Mouse (Mus musculus) liver, embryonic 11.5 days (tissue): ENCODE measurements around the gene Mrtfa. TPM values are rescaled to one million over a fixed set of nuclear protein-coding genes. Genes with fewer than 3 reads are reported as not detected.

ENCODE experiments used
- ATAC-seq: fragments of 200-750 bp; cut with Nextera tagmentation; replicated peaks from 2 replicates; pipeline ENCODE4 v1.8.0; 2017; ENCODE audit warnings: moderate number of reproducible peaks, mild to moderate bottlenecking, moderate TSS enrichment, moderate library complexity; ENCODE audit not compliant: low FRiP score
- DNase-seq: peaks from one replicate; pipeline ENCODE4 v3.0.0-alpha.2; 2017; ENCODE audit warnings: low spot score
- H3K27ac ChIP-seq: fragments of 300-500 bp; sonication (generic); 2 replicates; pipeline ENCODE4 v1.5.1; 2014; ENCODE audit warnings: mild to moderate bottlenecking, low read depth, low read length, control low read depth
- H3K27me3 ChIP-seq: fragments of 300-500 bp; sonication (generic); replicated peaks from 2 replicates; pipeline ENCODE4 v1.6.1; 2014; ENCODE audit warnings: low read length, mixed read lengths; ENCODE audit not compliant: control insufficient read depth, insufficient read depth
- H3K36me3 ChIP-seq: fragments of 300-500 bp; sonication (generic); 2 replicates; pipeline ENCODE4 v1.6.1; 2014; ENCODE audit warnings: mild to moderate bottlenecking, low read length, moderate library complexity, mixed read lengths; ENCODE audit not compliant: control insufficient read depth, insufficient read depth
- H3K4me1 ChIP-seq: fragments of 300-500 bp; sonication (generic); replicated peaks from 2 replicates; pipeline ENCODE4 v1.6.1; 2014; ENCODE audit warnings: low read length, mixed read lengths; ENCODE audit not compliant: control insufficient read depth, insufficient read depth
- H3K4me2 ChIP-seq: fragments of 300-500 bp; sonication (generic); 2 replicates; pipeline ENCODE4 v1.6.1; 2014; ENCODE audit warnings: mild to moderate bottlenecking, control low read depth, moderate library complexity
- H3K4me3 ChIP-seq: fragments of 300-500 bp; sonication (generic); 2 replicates; pipeline ENCODE4 v1.5.1; 2014; ENCODE audit warnings: low read depth, low read length, control low read depth
- H3K9ac ChIP-seq: fragments of 300-500 bp; sonication (generic); 2 replicates; pipeline ENCODE4 v1.6.1; 2014; ENCODE audit warnings: low read depth, low read length, control low read depth
- H3K9me3 ChIP-seq: fragments of 300-500 bp; sonication (generic); 2 replicates; pipeline ENCODE4 v1.6.1; 2016; ENCODE audit warnings: low read length, inconsistent platforms, mixed read lengths; ENCODE audit not compliant: control insufficient read depth
- WGBS: fragments of 180-500 bp; shearing (Covaris S2); extraction: QIAGEN DNeasy Blood & Tissue Kit; methylation state at CpG from one replicate; pipeline ENCODE4 v1.1.7; 2014; 5-methylcytosine and 5-hydroxymethylcytosine counted together
- polyA plus RNA-seq: library from polyadenylated mRNA; unstranded; fragments of >200 nt; fragmentation: Nextera tagmentation; extraction: Ambion mirVana; gene quantifications from 2 replicates; pipeline ENCODE4 v1.2.1, GENCODE M21; 2014

Gene Mrtfa
- polyA plus RNA-seq, 1 experiment from 2014 or later = 20.6 TPM

DNA sequence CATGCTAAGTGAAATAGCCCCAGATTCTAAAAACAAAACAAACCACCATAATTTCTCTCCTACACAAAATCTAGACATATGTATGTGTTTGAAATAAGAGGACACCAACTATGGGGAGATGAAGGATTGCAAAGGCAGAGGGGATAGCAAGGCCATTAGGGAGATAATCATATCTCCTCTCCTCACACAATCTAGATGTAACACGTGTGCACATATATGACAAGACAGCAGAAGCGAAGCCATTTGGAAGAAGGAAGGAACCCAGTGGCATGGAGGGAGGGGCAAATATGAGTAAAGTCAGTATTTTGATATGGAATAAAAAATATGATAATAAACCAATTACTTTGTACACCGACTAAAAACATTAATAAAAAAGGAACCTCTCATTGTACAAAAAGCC is 91.9 kb downstream of the Mrtfa start:
- no peak overlapping the region for H3K27ac ChIP-seq
- ATAC-seq (no peak), DNase-seq (no peak)
- no peak overlapping the region for H3K4me3 ChIP-seq
- H3K4me2 ChIP-seq = no peak overlapping the region
- WGBS = 81% methylated on average over 3 of the region's 3 CpGs
- H3K36me3 ChIP-seq = no peaks in the 10 kb centered on the region
- peaks cover 15% of the 10 kb centered on the region for H3K4me1 ChIP-seq
- no peaks in the 10 kb centered on the region for H3K9me3 ChIP-seq
- H3K9ac ChIP-seq = no peak overlapping the region
- no peaks in the 10 kb centered on the region for H3K27me3 ChIP-seq

DNA sequence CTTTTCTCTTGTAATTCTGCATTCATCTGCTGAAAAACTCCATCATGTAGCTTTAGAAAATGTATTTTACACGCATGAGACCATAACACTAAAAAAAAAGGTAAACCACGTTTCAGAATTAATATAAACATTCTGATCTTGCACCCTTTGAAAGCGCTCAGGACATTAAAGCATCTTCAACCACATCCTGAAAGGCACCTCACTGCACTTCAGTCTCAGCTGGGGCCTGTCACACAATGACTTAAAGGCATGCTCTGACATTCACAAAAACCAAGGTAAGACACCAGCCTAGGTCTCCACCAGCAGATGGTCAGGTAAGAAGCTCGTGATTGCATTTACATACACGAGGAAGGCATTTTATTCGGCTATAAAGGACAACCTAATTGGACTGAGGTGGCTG is 92.7 kb downstream of the Mrtfa start:
- Histone ChIP-seq H3K4me2 (no peak overlapping the region), H3K9me3 (no peaks in the 10 kb centered on the region), H3K4me3 (no peak overlapping the region), H3K36me3 (no peaks in the 10 kb centered on the region), H3K27ac (no peak overlapping the region), H3K27me3 (no peaks in the 10 kb centered on the region), H3K9ac (no peak overlapping the region), H3K4me1 (peaks cover 15% of the 10 kb centered on the region)
- no peak for ATAC-seq
- DNase-seq = no peak
- 75% methylated on average over 6 of the region's 6 CpGs for WGBS

DNA sequence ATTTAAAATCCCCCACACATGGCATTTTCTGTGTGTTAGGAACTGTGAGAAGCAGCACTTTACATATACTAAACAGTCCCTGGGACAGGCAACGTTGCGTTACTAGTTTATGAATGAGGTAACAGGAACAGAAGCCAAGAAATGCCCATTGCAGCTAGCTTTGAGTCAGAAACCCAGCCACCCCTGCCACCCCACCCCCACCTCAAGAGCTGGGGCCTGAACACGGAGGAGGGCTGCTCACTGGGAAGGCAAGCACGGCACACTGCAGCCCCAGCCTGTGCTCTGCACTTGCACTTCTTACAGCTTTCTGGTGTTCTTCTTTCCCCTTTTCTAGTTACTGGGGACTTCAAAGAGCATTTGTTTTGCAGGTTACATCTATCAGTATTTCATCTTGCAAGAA is 93.1 kb downstream of the Mrtfa start:
- ATAC-seq (no peak), DNase-seq (no peak)
- Histone ChIP-seq H3K9me3 (no peaks in the 10 kb centered on the region), H3K4me1 (peaks cover 15% of the 10 kb centered on the region), H3K27ac (no peak overlapping the region), H3K9ac (no peak overlapping the region), H3K4me3 (no peak overlapping the region), H3K36me3 (no peaks in the 10 kb centered on the region), H3K27me3 (no peaks in the 10 kb centered on the region), H3K4me2 (no peak overlapping the region)
- 35% methylated on average over 4 of the region's 4 CpGs for WGBS

DNA sequence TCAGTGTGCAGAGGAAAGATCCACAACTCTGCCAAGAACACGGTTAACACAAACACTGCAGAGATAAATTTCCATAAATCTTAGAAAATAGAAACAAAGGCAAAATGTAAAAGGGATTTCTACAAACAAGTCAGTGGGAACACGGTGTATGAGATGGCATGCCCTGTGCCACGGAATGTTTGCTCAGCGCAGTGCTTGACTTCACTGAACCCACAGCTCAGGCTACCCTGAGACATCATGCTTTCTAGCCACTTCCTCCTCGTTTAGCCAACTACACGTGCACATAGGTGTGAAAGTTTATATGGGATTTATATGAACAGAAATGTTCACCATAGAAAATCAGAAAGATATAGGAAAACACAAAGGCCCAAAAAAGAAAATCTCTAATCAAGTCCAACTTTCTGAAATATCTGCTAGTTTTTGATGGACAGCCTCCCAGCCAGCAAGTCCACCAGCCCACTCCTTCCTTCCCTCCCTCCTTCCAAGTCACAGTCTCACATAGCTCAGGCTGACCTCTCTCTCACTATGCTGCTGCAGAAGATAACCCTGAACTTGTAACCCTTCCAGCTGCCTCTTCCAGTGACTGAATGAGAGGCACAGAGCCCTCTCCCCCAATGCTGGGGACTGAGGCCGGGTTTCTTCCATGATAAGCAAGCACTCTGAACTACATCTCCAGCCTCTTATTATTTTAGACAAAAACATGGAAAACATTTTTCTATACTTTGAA is 94.1 kb downstream of the Mrtfa start:
- no peak overlapping the region for H3K4me3 ChIP-seq
- no peaks in the 10 kb centered on the region for H3K36me3 ChIP-seq
- no peak overlapping the region for H3K27ac ChIP-seq
- DNase-seq (no peak), ATAC-seq (no peak)
- WGBS = 54% methylated on average over 7 of the region's 7 CpGs
- H3K9me3 ChIP-seq = no peaks in the 10 kb centered on the region
- no peak overlapping the region for H3K9ac ChIP-seq
- no peak overlapping the region for H3K4me2 ChIP-seq
- H3K27me3 ChIP-seq = no peaks in the 10 kb centered on the region
- peaks cover 15% of the 10 kb centered on the region for H3K4me1 ChIP-seq

DNA sequence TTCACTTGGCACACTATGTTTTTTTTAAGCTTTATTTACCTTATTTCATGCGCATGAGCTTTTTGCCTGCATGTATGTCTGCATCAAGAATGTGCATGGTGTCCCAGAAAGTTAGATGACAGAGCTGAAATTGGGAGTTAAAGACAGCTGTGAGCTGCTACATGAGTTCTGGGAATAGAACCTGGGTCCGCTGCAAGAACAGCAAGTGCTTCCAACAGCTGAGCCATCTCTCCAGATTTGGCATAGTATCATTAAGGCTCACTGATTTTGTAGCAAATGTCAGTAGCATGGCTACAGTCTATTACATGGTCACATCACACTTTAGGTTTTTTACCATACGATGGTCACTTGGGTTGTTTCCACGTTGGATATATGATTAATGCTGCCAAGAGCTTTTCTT is 97.5 kb downstream of the Mrtfa start:
- no peak for DNase-seq
- no peak for ATAC-seq
- Histone ChIP-seq H3K9ac (no peak overlapping the region), H3K4me3 (no peak overlapping the region), H3K27ac (no peak overlapping the region), H3K4me1 (peaks cover 9% of the 10 kb centered on the region), H3K36me3 (no peaks in the 10 kb centered on the region), H3K27me3 (no peaks in the 10 kb centered on the region), H3K9me3 (no peaks in the 10 kb centered on the region), H3K4me2 (no peak overlapping the region)
- WGBS = 93% methylated on average over 4 of the region's 4 CpGs

DNA sequence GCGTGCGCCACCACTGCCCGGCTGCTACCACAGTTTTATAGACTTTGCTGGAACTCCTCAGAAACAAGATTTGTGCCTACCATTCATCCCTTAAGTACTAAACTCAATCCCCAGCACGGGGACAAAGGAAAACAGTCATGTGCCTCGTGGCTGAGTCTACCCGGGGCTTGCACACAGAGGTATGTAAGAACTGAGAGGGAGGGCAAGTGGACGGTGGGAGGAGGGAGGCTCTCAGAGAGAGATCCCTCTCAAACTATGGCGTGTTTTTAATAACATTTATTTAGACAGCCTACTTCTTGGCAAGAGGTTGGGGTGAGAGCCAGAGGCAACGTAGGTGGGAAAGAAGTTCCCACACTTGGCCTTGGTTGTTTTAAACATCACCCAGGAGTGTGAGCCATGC is 98.8 kb downstream of the Mrtfa start:
- Histone ChIP-seq H3K27me3 (no peaks in the 10 kb centered on the region), H3K4me1 (no peaks in the 10 kb centered on the region; the same call in 1 of the 2 replicates), H3K9me3 (no peaks in the 10 kb centered on the region), H3K4me3 (no peak overlapping the region), H3K9ac (no peak overlapping the region), H3K4me2 (no peak overlapping the region), H3K36me3 (no peaks in the 10 kb centered on the region), H3K27ac (no peak overlapping the region)
- ATAC-seq = no peak
- no peak for DNase-seq
- WGBS = 78% methylated on average over 9 of the region's 9 CpGs

DNA sequence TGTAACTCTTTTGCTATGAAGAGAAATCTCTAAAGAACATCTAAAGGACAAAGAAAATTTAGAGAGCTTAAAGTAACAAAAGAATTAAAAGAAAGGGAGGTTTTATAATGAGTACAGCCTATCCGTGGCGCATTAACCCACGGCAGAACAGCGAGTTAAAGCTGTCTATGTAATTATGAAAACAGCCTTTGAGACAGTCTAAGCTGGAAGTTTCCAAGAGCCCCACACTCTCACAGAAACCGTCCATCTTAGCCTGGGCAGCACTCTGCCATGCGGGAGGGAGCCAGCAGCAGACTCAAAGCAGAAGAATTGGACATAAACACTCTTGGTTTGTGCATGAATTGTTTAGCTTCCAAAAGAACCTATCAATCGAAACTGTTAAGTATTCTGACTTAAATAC is 103.0 kb downstream of the Mrtfa start:
- DNase-seq = no peak
- Histone ChIP-seq H3K9me3 (no peaks in the 10 kb centered on the region), H3K4me2 (no peak overlapping the region), H3K9ac (no peak overlapping the region), H3K27me3 (no peaks in the 10 kb centered on the region), H3K4me3 (no peak overlapping the region), H3K27ac (no peak overlapping the region), H3K4me1 (no peaks in the 10 kb centered on the region), H3K36me3 (no peaks in the 10 kb centered on the region)
- 84% methylated on average over 7 of the region's 7 CpGs for WGBS
- ATAC-seq = no peak

DNA sequence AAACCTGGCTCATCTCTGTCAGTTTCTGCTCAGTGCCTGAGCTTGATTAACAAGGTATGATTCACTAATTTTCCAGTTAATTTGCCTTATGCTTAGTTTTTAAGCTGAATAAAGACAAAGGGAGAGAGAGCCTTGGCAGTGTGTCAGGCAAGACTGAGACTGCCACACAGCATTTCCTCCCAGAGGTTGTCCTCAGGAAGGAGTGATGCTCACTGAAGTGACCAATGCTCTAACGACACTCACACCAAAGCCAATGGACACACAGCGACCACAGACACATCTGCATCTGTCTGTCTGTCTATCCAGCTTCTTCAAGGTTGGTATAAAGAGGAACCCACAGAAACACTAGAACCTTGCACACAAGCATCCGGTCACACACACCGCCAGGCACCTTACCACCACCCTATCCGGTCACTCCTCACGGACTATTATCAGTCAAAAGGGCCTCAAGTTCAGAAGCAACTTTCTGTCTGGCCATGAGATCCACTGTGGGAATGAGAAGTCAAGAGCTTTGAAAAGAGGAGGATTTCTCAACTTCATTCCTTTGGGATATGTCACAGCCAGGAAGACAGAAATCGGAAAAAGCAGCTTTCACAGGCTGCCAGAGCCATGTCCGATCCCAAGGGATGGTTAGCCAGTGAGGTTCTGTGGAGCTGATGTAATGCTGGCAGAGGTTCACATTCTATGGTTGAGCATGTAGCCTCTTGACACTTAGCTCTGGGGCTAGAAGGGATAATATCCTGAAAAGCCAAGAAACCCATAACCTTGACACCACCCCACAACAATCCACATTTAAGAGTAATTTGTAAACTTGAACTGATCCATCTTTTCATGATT is 103.7 kb downstream of the Mrtfa start:
- Histone ChIP-seq H3K27ac (no peak overlapping the region), H3K27me3 (no peaks in the 10 kb centered on the region), H3K9ac (no peak overlapping the region), H3K4me2 (no peak overlapping the region), H3K4me3 (no peak overlapping the region), H3K9me3 (no peaks in the 10 kb centered on the region), H3K36me3 (no peaks in the 10 kb centered on the region), H3K4me1 (no peaks in the 10 kb centered on the region)
- DNase-seq = no peak
- 89% methylated on average over 8 of the region's 8 CpGs for WGBS
- no peak for ATAC-seq

DNA sequence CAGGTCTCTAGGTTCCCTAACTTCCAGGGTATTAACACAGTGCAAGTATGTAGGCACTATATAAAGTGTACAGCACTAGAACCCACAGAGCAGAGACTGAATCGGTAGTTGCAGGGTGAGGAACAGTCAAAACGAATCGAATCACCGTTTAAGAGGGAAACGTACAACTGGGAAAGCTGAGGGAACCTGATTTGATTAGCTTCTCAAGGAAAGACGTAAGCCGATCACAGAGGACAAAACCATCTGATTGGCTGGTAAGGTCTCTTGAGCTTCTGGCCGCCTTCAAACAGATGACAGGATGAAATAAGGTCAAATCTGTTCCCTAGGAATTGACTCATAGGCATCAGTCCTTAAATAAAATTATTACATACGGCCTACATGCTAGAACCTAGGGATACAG is 106.7 kb downstream of the Mrtfa start:
- no peaks in the 10 kb centered on the region for H3K27me3 ChIP-seq
- no peaks in the 10 kb centered on the region for H3K9me3 ChIP-seq
- no peaks in the 10 kb centered on the region for H3K36me3 ChIP-seq
- no peak overlapping the region for H3K9ac ChIP-seq
- H3K4me2 ChIP-seq = no peak overlapping the region
- H3K4me3 ChIP-seq = no peak overlapping the region
- DNase-seq (no peak), ATAC-seq (no peak)
- H3K27ac ChIP-seq = no peak overlapping the region
- WGBS = 87% methylated on average over 9 of the region's 9 CpGs
- H3K4me1 ChIP-seq = no peaks in the 10 kb centered on the region
